Mouse (Mus musculus) ES-E14 (cell line): ENCODE measurements around the gene Cubn. TPM values are rescaled to one million over a fixed set of nuclear protein-coding genes. Genes with fewer than 3 reads are reported as not detected.

Source experiments
- DNase-seq: peaks from one replicate; pipeline ENCODE4 v3.0.0-alpha.2; 2013; ENCODE audit warnings: low read depth, low spot score
- H3K27ac ChIP-seq: 2 replicates; pipeline ENCODE4 v1.5.1; 2012; ENCODE audit warnings: low read depth, mild to moderate bottlenecking, low read length, moderate library complexity, mixed read lengths; ENCODE audit not compliant: poor library complexity, insufficient read depth, severe bottlenecking
- H3K36me3 ChIP-seq: 2 replicates; pipeline ENCODE4 v1.6.1; 2012; ENCODE audit warnings: mild to moderate bottlenecking, low read length, moderate library complexity, mixed read lengths; ENCODE audit not compliant: control insufficient read depth, poor library complexity, insufficient read depth, severe bottlenecking
- H3K4me1 ChIP-seq, 2 experiments: fragments of 150-350 bp in 1 of 2; sonication (generic) in 1 of 2; 2 replicates each; pipeline ENCODE4 v1.6.1; 2012; ENCODE audit warnings: low read length in 2 of 2, mild to moderate bottlenecking in 1 of 2, mixed read lengths in 1 of 2; ENCODE audit not compliant: control insufficient read depth in 2 of 2, insufficient read depth in 2 of 2, poor library complexity in 1 of 2
- H3K4me3 ChIP-seq, 2 experiments: fragments of 150-350 bp in 1 of 2; sonication (generic) in 1 of 2; 2 replicates each; pipeline ENCODE4 v1.5.1; 2012; ENCODE audit warnings: low read length in 2 of 2, low read depth in 1 of 2, mild to moderate bottlenecking in 1 of 2, mixed read lengths in 1 of 2; ENCODE audit not compliant: insufficient read depth in 1 of 2, poor library complexity in 1 of 2, severe bottlenecking in 1 of 2
- H3K9ac ChIP-seq: 2 replicates; pipeline ENCODE4 v1.6.1; 2012; ENCODE audit warnings: low read depth, mild to moderate bottlenecking, low read length, mixed read lengths; ENCODE audit not compliant: poor library complexity, insufficient read depth, severe bottlenecking
- H3K9me3 ChIP-seq: fragments of 150-350 bp; sonication (generic); 2 replicates; pipeline ENCODE4 v1.6.1; 2012; ENCODE audit warnings: low read depth, mild to moderate bottlenecking, low read length; ENCODE audit not compliant: control insufficient read depth, insufficient read depth
- CHD2 ChIP-seq: IDR thresholded peaks from 2 replicates; pipeline ENCODE4 v1.6.1; 2014; ENCODE audit warnings: mild to moderate bottlenecking, low read depth, low read length, inconsistent platforms
- HCFC1 ChIP-seq: IDR thresholded peaks from 2 replicates; pipeline ENCODE4 v1.6.1; 2012; ENCODE audit warnings: low read length, inconsistent platforms, borderline replicate concordance; ENCODE audit not compliant: insufficient read depth
- MAFK ChIP-seq: IDR thresholded peaks from 2 replicates; pipeline ENCODE4 v1.6.1; 2014; ENCODE audit warnings: mild to moderate bottlenecking, low read depth, low read length, inconsistent platforms; ENCODE audit not compliant: insufficient read depth
- ZC3H11A ChIP-seq: IDR thresholded peaks from 2 replicates; pipeline ENCODE4 v1.6.1; 2012; ENCODE audit warnings: low read depth, mild to moderate bottlenecking, inconsistent platforms, low read length, borderline replicate concordance
- ZNF384 ChIP-seq: IDR thresholded peaks from 2 replicates; pipeline ENCODE4 v1.6.1; 2012; ENCODE audit warnings: low read depth, low read length, inconsistent platforms
- in situ Hi-C, 2 experiments: fragments of 600-800 bp; cut with MboI; formaldehyde crosslinking; loops; one replicate each; pipeline ENCODE4 v1.15.1; 2025; ENCODE audit warnings: low sequenced_read_pairs in 2 of 2, inconsistent platforms in 1 of 2; ENCODE audit not compliant: unreplicated experiment in 2 of 2
- total RNA-seq: library from RNA; depleted of rRNA; stranded (reverse); fragments of 300-350 nt; gene quantifications from 2 replicates; pipeline ENCODE4 v1.2.3, GENCODE M21; 2012

The Cubn gene
- total RNA-seq, 1 experiment, result 18.2 TPM

GRCm38 (mm10) chr2:13371072-13371796, 120.4 kb downstream of the Cubn start:
- in situ Hi-C loops, result no loop called here
- Histone ChIP-seq H3K4me1 (peaks cover 17 to 21% of the 10 kb centered on the region in 2 experiments), H3K9ac (no peak overlapping the region), H3K4me3 (no peak overlapping the region), H3K36me3 (no peaks in the 10 kb centered on the region), H3K9me3 (no peaks in the 10 kb centered on the region), H3K27ac (peak overlapping the region; percentile 33; the same call in 1 of the 2 replicates)
- TF ChIP-seq MAFK (no peak), ZNF384 (no peak), ZC3H11A (no peak), HCFC1 (no peak), CHD2 (no peak)
- no peak for DNase-seq

- H3K9ac ChIP-seq, result no peak overlapping the region
- H3K4me1 ChIP-seq, result peaks cover 17 to 21% of the 10 kb centered on the region in 2 experiments
- no peaks in the 10 kb centered on the region for H3K9me3 ChIP-seq
- H3K27ac ChIP-seq, result peak overlapping the region; percentile 33; the same call in 1 of the 2 replicates
- peak; percentile 63 for DNase-seq
- no peaks in the 10 kb centered on the region for H3K36me3 ChIP-seq
- no peak overlapping the region for H3K4me3 ChIP-seq
- in situ Hi-C loops, result no loop called here
- no peak for TF ChIP-seq CHD2
- no peak for TF ChIP-seq ZNF384
- no peak for TF ChIP-seq HCFC1
- TF ChIP-seq MAFK, result no peak
- TF ChIP-seq ZC3H11A, result no peak
Observed at GRCm38 (mm10) chr2:13370556-13370955, 121.1 kb downstream of the Cubn start.

DNA sequence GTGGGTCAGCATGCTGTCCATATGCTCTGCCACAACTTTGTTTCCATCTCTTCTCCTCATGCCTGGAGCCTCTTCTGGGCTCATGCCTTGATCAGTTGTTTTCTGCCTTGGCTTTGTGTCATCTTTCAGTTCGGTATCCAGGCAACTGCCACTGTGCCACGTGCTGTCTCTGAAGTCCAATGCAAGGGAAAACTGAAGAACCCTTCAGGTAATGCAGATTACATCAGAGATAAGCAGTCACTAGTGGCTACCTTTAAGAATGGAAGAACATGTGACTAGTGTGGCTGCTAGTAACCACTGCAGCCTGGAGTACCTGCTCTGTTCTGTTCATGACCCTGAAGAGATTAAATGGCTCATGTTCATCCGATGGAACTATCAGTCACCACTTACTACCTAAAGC, 123.1 kb downstream of the Cubn start:
- in situ Hi-C loops, result no loop called here

GRCm38 (mm10) chr2:13357885-13358552, 133.6 kb downstream of the Cubn start:
- in situ Hi-C loops, result no loop called here
- TF ChIP-seq CHD2 (no peak), ZC3H11A (no peak), MAFK (no peak), ZNF384 (no peak), HCFC1 (no peak)
- Histone ChIP-seq H3K4me1 (no peaks in the 10 kb centered on the region), H3K27ac (no peak overlapping the region), H3K9me3 (no peaks in the 10 kb centered on the region), H3K9ac (no peak overlapping the region), H3K4me3 (no peak overlapping the region), H3K36me3 (no peaks in the 10 kb centered on the region)
- no peak for DNase-seq

More for the DNA sequence above, 123.1 kb downstream of the Cubn start:
- Histone ChIP-seq H3K9ac (no peak overlapping the region), H3K9me3 (no peaks in the 10 kb centered on the region), H3K4me1 (peaks cover 17 to 21% of the 10 kb centered on the region in 2 experiments), H3K27ac (no peak overlapping the region), H3K36me3 (no peaks in the 10 kb centered on the region), H3K4me3 (no peak overlapping the region)
- DNase-seq, result no peak
- TF ChIP-seq ZNF384 (no peak), ZC3H11A (no peak), HCFC1 (no peak), MAFK (no peak), CHD2 (no peak)
